Mouse (Mus musculus): ENCODE measurements at regions not wholly inside any gene's neighbourhood (a gene's known extent, or its start where the extent isn't known, plus 50 kb on each side); places are given as distances from the start of the nearest gene placed in this dataset.

- no peak overlapping the region for H3K4me2 ChIP-seq (ENCODE audit: low read length)
- H3K4me3 ChIP-seq (ENCODE audit: low read length), result no peak overlapping the region
- H3K4me1 ChIP-seq (ENCODE audit: control insufficient read depth, insufficient read depth, low read depth, low read length), result peaks cover 14% of the 10 kb centered on the region
- H3K9ac ChIP-seq (ENCODE audit: low read depth, low read length), result no peak overlapping the region
- WGBS, result 82% methylated on average over 7 of the region's 7 CpGs
- ATAC-seq, result no peak
- no peaks in the 10 kb centered on the region for H3K9me3 ChIP-seq (ENCODE audit: control insufficient read depth, low read length)
- no peaks in the 10 kb centered on the region for H3K27me3 ChIP-seq (replicated peaks; ENCODE audit: control insufficient read depth, insufficient read depth, low read length)
- no peaks in the 10 kb centered on the region for H3K36me3 ChIP-seq (ENCODE audit: control insufficient read depth, insufficient read depth, low read length)
- no peak overlapping the region for H3K27ac ChIP-seq (ENCODE audit: low read depth, low read length)
These were observed 714.3 kb upstream of the Car8 start for GRCm38 (mm10) chr4:8953181-8953580.

- H3K4me3 ChIP-seq (ENCODE audit: low read length), result no peak overlapping the region
- ATAC-seq, result no peak
- no peaks in the 10 kb centered on the region for H3K36me3 ChIP-seq (ENCODE audit: control insufficient read depth, insufficient read depth, low read length)
- no peak overlapping the region for H3K4me2 ChIP-seq (ENCODE audit: low read length)
- no peak overlapping the region for H3K27ac ChIP-seq (ENCODE audit: low read depth, low read length)
- WGBS, result 41% methylated on average over 4 of the region's 4 CpGs
- H3K27me3 ChIP-seq (replicated peaks; ENCODE audit: control insufficient read depth, insufficient read depth, low read length), result no peaks in the 10 kb centered on the region
- H3K4me1 ChIP-seq (ENCODE audit: control insufficient read depth, insufficient read depth, low read depth, low read length), result peaks cover 6% of the 10 kb centered on the region
- H3K9me3 ChIP-seq (ENCODE audit: control insufficient read depth, low read length), result no peaks in the 10 kb centered on the region
- no peak overlapping the region for H3K9ac ChIP-seq (ENCODE audit: low read depth, low read length)
These were observed 711.1 kb upstream of the Car8 start for GRCm38 (mm10) chr4:8949951-8950350.

GRCm38 (mm10) chr4:8949537-8949936 is 710.7 kb upstream of the Car8 start:
- Histone ChIP-seq H3K36me3 (ENCODE audit: control insufficient read depth, insufficient read depth, low read length) (no peaks in the 10 kb centered on the region), H3K4me2 (ENCODE audit: low read length) (no peak overlapping the region), H3K9ac (ENCODE audit: low read depth, low read length) (no peak overlapping the region), H3K27ac (ENCODE audit: low read depth, low read length) (no peak overlapping the region), H3K9me3 (ENCODE audit: control insufficient read depth, low read length) (no peaks in the 10 kb centered on the region), H3K27me3 (replicated peaks; ENCODE audit: control insufficient read depth, insufficient read depth, low read length) (no peaks in the 10 kb centered on the region), H3K4me3 (ENCODE audit: low read length) (no peak overlapping the region), H3K4me1 (ENCODE audit: control insufficient read depth, insufficient read depth, low read depth, low read length) (peaks cover 6% of the 10 kb centered on the region)
- WGBS, result 61% methylated on average over 5 of the region's 5 CpGs
- ATAC-seq, result no peak

- Histone ChIP-seq H3K27me3 (replicated peaks; ENCODE audit: control insufficient read depth, insufficient read depth, low read length) (no peaks in the 10 kb centered on the region), H3K9me3 (ENCODE audit: control insufficient read depth, low read length) (no peaks in the 10 kb centered on the region), H3K27ac (ENCODE audit: low read depth, low read length) (no peak overlapping the region), H3K36me3 (ENCODE audit: control insufficient read depth, insufficient read depth, low read length) (no peaks in the 10 kb centered on the region), H3K4me3 (ENCODE audit: low read length) (no peak overlapping the region), H3K4me2 (ENCODE audit: low read length) (no peak overlapping the region), H3K4me1 (ENCODE audit: control insufficient read depth, insufficient read depth, low read depth, low read length) (no peaks in the 10 kb centered on the region), H3K9ac (ENCODE audit: low read depth, low read length) (no peak overlapping the region)
- WGBS, result 94% methylated on average over 10 of the region's 10 CpGs
- no peak for ATAC-seq
These were observed 706.3 kb upstream of the Car8 start for GRCm38 (mm10) chr4:8945116-8945515.

GRCm38 (mm10) chr4:8943080-8943479 is 704.2 kb upstream of the Car8 start:
- H3K4me1 ChIP-seq (ENCODE audit: control insufficient read depth, insufficient read depth, low read depth, low read length), result peaks cover 10% of the 10 kb centered on the region; the same call in 1 of the 2 replicates
- ATAC-seq, result no peak
- WGBS, result 72% methylated on average over 5 of the region's 5 CpGs
- no peaks in the 10 kb centered on the region for H3K9me3 ChIP-seq (ENCODE audit: control insufficient read depth, low read length)
- H3K9ac ChIP-seq (ENCODE audit: low read depth, low read length), result no peak overlapping the region
- no peaks in the 10 kb centered on the region for H3K36me3 ChIP-seq (ENCODE audit: control insufficient read depth, insufficient read depth, low read length)
- no peak overlapping the region for H3K27ac ChIP-seq (ENCODE audit: low read depth, low read length)
- H3K4me2 ChIP-seq (ENCODE audit: low read length), result no peak overlapping the region
- H3K4me3 ChIP-seq (ENCODE audit: low read length), result no peak overlapping the region
- no peaks in the 10 kb centered on the region for H3K27me3 ChIP-seq (replicated peaks; ENCODE audit: control insufficient read depth, insufficient read depth, low read length)

- peaks cover 10% of the 10 kb centered on the region; the same call in 1 of the 2 replicates for H3K4me1 ChIP-seq (ENCODE audit: control insufficient read depth, insufficient read depth, low read depth, low read length)
- no peak overlapping the region for H3K4me2 ChIP-seq (ENCODE audit: low read length)
- no peaks in the 10 kb centered on the region for H3K36me3 ChIP-seq (ENCODE audit: control insufficient read depth, insufficient read depth, low read length)
- H3K27ac ChIP-seq (ENCODE audit: low read depth, low read length), result no peak overlapping the region
- ATAC-seq, result peak; percentile 77
- no peaks in the 10 kb centered on the region for H3K9me3 ChIP-seq (ENCODE audit: control insufficient read depth, low read length)
- no peak overlapping the region; the same call in 1 of the 2 replicates for H3K9ac ChIP-seq (ENCODE audit: low read depth, low read length)
- H3K27me3 ChIP-seq (replicated peaks; ENCODE audit: control insufficient read depth, insufficient read depth, low read length), result no peaks in the 10 kb centered on the region
- 54% methylated on average over 6 of the region's 6 CpGs for WGBS
- H3K4me3 ChIP-seq (ENCODE audit: low read length), result no peak overlapping the region
These were observed 700.1 kb upstream of the Car8 start for GRCm38 (mm10) chr4:8938948-8939411.

- no peak overlapping the region for H3K4me2 ChIP-seq (ENCODE audit: low read length)
- 69% methylated on average over 2 of the region's 2 CpGs for WGBS
- no peak overlapping the region for H3K27ac ChIP-seq (ENCODE audit: low read depth, low read length)
- no peaks in the 10 kb centered on the region for H3K27me3 ChIP-seq (replicated peaks; ENCODE audit: control insufficient read depth, insufficient read depth, low read length)
- H3K4me3 ChIP-seq (ENCODE audit: low read length), result no peak overlapping the region
- H3K9me3 ChIP-seq (ENCODE audit: control insufficient read depth, low read length), result no peaks in the 10 kb centered on the region; the same call in 1 of the 2 replicates
- no peak overlapping the region for H3K9ac ChIP-seq (ENCODE audit: low read depth, low read length)
- peaks cover 10% of the 10 kb centered on the region; the same call in 1 of the 2 replicates for H3K4me1 ChIP-seq (ENCODE audit: control insufficient read depth, insufficient read depth, low read depth, low read length)
- ATAC-seq, result no peak
- no peaks in the 10 kb centered on the region for H3K36me3 ChIP-seq (ENCODE audit: control insufficient read depth, insufficient read depth, low read length)
These were observed 697.1 kb upstream of the Car8 start for GRCm38 (mm10) chr4:8935899-8936298.

GRCm38 (mm10) chr4:8934541-8934940 is 695.7 kb upstream of the Car8 start:
- H3K27ac ChIP-seq (ENCODE audit: low read depth, low read length), result no peak overlapping the region
- no peak overlapping the region for H3K4me3 ChIP-seq (ENCODE audit: low read length)
- H3K4me1 ChIP-seq (ENCODE audit: control insufficient read depth, insufficient read depth, low read depth, low read length), result peaks cover 7% of the 10 kb centered on the region; the same call in 1 of the 2 replicates
- no peaks in the 10 kb centered on the region for H3K27me3 ChIP-seq (replicated peaks; ENCODE audit: control insufficient read depth, insufficient read depth, low read length)
- no peak for ATAC-seq
- no peak overlapping the region for H3K4me2 ChIP-seq (ENCODE audit: low read length)
- H3K9ac ChIP-seq (ENCODE audit: low read depth, low read length), result no peak overlapping the region
- no peaks in the 10 kb centered on the region for H3K36me3 ChIP-seq (ENCODE audit: control insufficient read depth, insufficient read depth, low read length)
- no peaks in the 10 kb centered on the region; the same call in 1 of the 2 replicates for H3K9me3 ChIP-seq (ENCODE audit: control insufficient read depth, low read length)
- 72% methylated on average over 1 of the region's 1 CpGs for WGBS

- Histone ChIP-seq H3K4me1 (ENCODE audit: control insufficient read depth, insufficient read depth, low read depth, low read length) (peaks cover 4% of the 10 kb centered on the region), H3K36me3 (ENCODE audit: control insufficient read depth, insufficient read depth, low read length) (no peaks in the 10 kb centered on the region), H3K9ac (ENCODE audit: low read depth, low read length) (no peak overlapping the region), H3K27me3 (replicated peaks; ENCODE audit: control insufficient read depth, insufficient read depth, low read length) (no peaks in the 10 kb centered on the region), H3K4me3 (ENCODE audit: low read length) (no peak overlapping the region), H3K9me3 (ENCODE audit: control insufficient read depth, low read length) (no peaks in the 10 kb centered on the region; the same call in 1 of the 2 replicates), H3K27ac (ENCODE audit: low read depth, low read length) (0 out of 2 replicates have a peak overlapping the region, but pooled peaks have one; percentile 35), H3K4me2 (ENCODE audit: low read length) (peak overlapping the region; percentile 12)
- peak; percentile 37; the same call in 1 of the 2 replicates for ATAC-seq
- 55% methylated on average over 4 of the region's 4 CpGs for WGBS
These were observed 690.5 kb upstream of the Car8 start for GRCm38 (mm10) chr4:8929346-8929745.
